Mouse (Mus musculus) kidney, adult 2 months (tissue): ENCODE results near the gene Zfp771.

Source experiments
- CTCF ChIP-seq: fragments of 200-500 bp; conservative IDR thresholded peaks from 2 replicates; pipeline ENCODE4 v1.5.1; 2011; ENCODE audit warnings: low read depth, mild to moderate bottlenecking, control low read depth, low read length, moderate library complexity, mixed read lengths; ENCODE audit not compliant: insufficient read depth, insufficient read length
- POLR2A ChIP-seq: fragments of 200-500 bp; IDR thresholded peaks from one replicate; pipeline ENCODE4 v1.6.1; 2011; ENCODE audit warnings: low read depth, low read length, control low read depth

DNA sequence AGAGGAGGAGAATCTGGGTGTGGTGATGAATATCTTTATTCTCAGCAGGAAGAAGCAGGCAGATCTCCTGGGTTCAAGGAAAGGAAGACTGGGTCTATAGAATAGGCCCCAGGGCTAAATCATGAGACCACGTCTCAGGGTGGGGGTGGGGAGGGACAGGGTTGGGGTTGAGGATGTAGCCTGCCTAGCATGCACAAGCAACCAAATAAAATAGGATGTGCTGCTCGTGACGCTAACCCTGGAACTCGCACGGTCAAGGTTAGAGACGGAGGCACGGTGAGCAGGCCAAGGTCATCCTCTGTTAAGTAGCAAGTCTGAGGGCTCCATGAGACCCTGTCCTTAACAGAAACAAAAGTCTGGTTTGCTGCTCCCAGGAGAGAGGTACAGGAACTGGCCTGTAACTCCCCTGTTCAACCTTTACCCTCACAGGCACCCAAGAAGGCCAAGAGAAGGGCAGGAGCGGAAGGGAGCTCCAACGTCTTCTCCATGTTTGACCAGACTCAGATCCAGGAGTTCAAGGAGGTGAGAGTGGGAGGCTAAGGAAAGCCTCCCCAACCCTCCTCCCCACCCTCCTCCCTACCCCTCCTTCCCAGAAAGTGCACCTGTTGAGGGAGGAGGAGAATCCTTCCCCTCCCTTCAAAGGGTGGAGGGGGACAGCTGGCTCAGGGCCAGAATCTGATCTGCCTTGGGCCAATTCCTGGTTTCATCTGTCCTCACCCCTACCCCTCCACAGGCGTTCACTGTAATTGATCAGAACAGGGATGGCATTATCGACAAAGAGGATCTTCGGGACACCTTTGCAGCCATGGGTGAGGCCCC lies 31.4 kb upstream of the Zfp771 start:
- TF ChIP-seq POLR2A (no peak), CTCF (no peak)
